Mouse (Mus musculus) liver, embryonic 14 days (tissue): ENCODE data around the gene Pnma5. TPM values are rescaled to one million over a fixed set of nuclear protein-coding genes. Genes with fewer than 3 reads are reported as not detected.

Experiments used
- polyA plus RNA-seq: library from polyadenylated mRNA; depleted of rRNA; stranded (reverse); fragments of >200 nt; gene quantifications from 2 replicates; pipeline ENCODE4 v1.2.3, GENCODE M21; 2012; rRNA removed

Pnma5 gene
- polyA plus RNA-seq, result 0.03 TPM in 1 of 2 replicates, not detected in the other

GRCm38 (mm10) chrX:73037003-73037402 is at the start of gene Pnma5:
TSS of gene Pnma5 (minus strand) at chrX:73037103.

GRCm38 (mm10) chrX:73082267-73083055 is 45.6 kb upstream of the Pnma5 start, which contains the start of gene Xlr4a:
TSS of gene Xlr4a (minus strand) at chrX:73082478.

GRCm38 (mm10) chrX:73064415-73064793 is 27.5 kb upstream of the Pnma5 start, which contains the start of gene Pnma3:
TSS of gene Pnma3 (plus strand) at chrX:73064787.

GRCm38 (mm10) chrX:72986841-72987519 is 49.9 kb downstream of the Pnma5 start, which contains the start of gene Zfp185:
TSS of gene Zfp185 (plus strand) at chrX:72987339.

Other genes with a start within 250 kb of the Pnma5 start
- 0.01 TPM in 1 of 2 replicates, not detected in the other for gene Gabrq, start 211.9 kb downstream of the Pnma5 start, polyA plus RNA-seq
- gene Cetn2, start 118.7 kb downstream of the Pnma5 start, polyA plus RNA-seq, result 15.2 and 16.0 TPM in 2 replicates
- 23.6 and 27.1 TPM in 2 replicates for gene Nsdhl, start 118.5 kb downstream of the Pnma5 start, polyA plus RNA-seq
- gene Zfp185, start 49.8 kb downstream of the Pnma5 start, polyA plus RNA-seq, result 0.76 and 1.1 TPM in 2 replicates
- 0.01 TPM in 1 of 2 replicates, not detected in the other for gene Pnma3, start 27.7 kb upstream of the Pnma5 start, polyA plus RNA-seq
- gene Xlr4a, start 45.4 kb upstream of the Pnma5 start, polyA plus RNA-seq, result 0.56 and 0.80 TPM in 2 replicates
- 0.59 and 1.3 TPM in 2 replicates for gene Xlr3a, start 60.0 kb upstream of the Pnma5 start, polyA plus RNA-seq
- 0.01 and 0.02 TPM in 2 replicates for gene Gm14685, start 79.9 kb upstream of the Pnma5 start, polyA plus RNA-seq
- gene Xlr5b, start 111.7 kb upstream of the Pnma5 start, polyA plus RNA-seq, result not detected in 2 replicates
- gene DXBay18, start 112.3 kb upstream of the Pnma5 start, polyA plus RNA-seq, result 0.01 and 0.05 TPM in 2 replicates
- gene Spin2d, start 139.9 kb upstream of the Pnma5 start, polyA plus RNA-seq, result not detected in 2 replicates
- gene Xlr3b, start 155.1 kb upstream of the Pnma5 start, polyA plus RNA-seq, result 0.73 and 1.6 TPM in 2 replicates
- gene Xlr4b, start 177.2 kb upstream of the Pnma5 start, polyA plus RNA-seq, result 1.0 and 1.5 TPM in 2 replicates
- 1.0 and 1.4 TPM in 2 replicates for gene F8a, start 191.2 kb upstream of the Pnma5 start, polyA plus RNA-seq
- gene Xlr4c, start 206.0 kb upstream of the Pnma5 start, polyA plus RNA-seq, result 0.24 and 0.32 TPM in 2 replicates
- gene Xlr3c, start 228.3 kb upstream of the Pnma5 start, polyA plus RNA-seq, result not detected in 2 replicates